Mouse (Mus musculus): ENCODE measurements at regions not wholly inside any gene's neighbourhood (a gene's known extent, or its start where the extent isn't known, plus 50 kb on each side); places are given as distances from the start of the nearest gene placed in this dataset.

DNA sequence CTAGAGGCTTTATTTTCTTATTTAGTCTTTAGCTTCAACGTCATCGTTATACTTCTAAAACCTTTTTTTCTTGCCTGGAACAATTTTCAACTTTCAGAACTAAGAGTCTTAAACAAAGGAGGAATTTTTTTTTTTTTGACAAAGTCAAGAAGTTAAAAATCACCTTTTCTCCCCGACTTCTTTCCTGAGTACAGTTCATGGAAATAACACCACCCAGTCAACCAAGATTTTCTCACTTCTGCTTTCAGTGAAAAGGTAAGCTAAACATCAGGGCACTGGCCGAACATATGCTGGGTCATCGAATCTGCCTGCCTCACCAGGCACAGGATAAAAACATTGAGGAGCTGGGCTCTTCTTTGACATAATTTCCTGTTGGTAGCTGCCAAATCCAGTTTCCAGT, 277.4 kb upstream of the Actbl2 start:
- CTCF ChIA-PET = no interaction called here
- no peak for TF ChIP-seq CTCF (IDR thresholded peaks at IDR 0.05)
- DNase-seq (ENCODE audit: low read depth, low spot score) = no peak
- H3K27me3 ChIP-seq = peaks cover 10% of the 10 kb centered on the region
- ATAC-seq = no peak
- in situ Hi-C loops (cut with MboI; ENCODE audit: low pct_unique_long_range_greater_than_20kb) = no loop called here
- POLR2A ChIA-PET = no interaction called here

DNA sequence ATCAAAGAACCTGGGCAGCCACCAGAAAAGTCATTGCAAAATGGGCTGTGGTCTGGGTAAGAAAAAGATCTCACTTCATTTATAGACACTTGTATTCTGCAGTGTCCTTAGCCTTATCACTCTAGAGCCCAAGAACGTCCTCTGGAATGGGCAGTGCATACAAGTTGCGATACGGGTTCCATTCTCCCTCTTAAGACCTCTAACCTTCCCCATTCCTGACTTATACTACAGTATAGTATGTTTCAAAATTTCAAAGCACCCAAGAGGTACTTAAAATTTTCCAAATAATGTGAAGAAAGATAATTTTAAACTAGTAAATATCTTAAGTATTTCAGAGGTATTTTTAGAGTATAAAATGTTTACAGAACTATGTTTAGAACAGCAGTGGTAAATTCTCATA, 276.8 kb upstream of the Actbl2 start:
- no peak for DNase-seq (ENCODE audit: low read depth, low spot score)
- ATAC-seq = no peak
- POLR2A ChIA-PET = no interaction called here
- H3K27me3 ChIP-seq = peaks cover 10% of the 10 kb centered on the region
- in situ Hi-C loops (cut with MboI; ENCODE audit: low pct_unique_long_range_greater_than_20kb) = no loop called here
- TF ChIP-seq CTCF (IDR thresholded peaks at IDR 0.05) = no peak
- CTCF ChIA-PET = no interaction called here

GRCm38 (mm10) chr13:110990677-110991076, 264.1 kb upstream of the Actbl2 start:
- in situ Hi-C loops (cut with MboI; ENCODE audit: low pct_unique_long_range_greater_than_20kb) = no loop called here
- no peak for TF ChIP-seq CTCF (IDR thresholded peaks at IDR 0.05)
- DNase-seq (ENCODE audit: low read depth, low spot score) (no peak), ATAC-seq (no peak)
- H3K27me3 ChIP-seq = no peaks in the 10 kb centered on the region
- POLR2A ChIA-PET = no interaction called here
- CTCF ChIA-PET = no interaction called here

GRCm38 (mm10) chr13:110991121-110991520, 263.7 kb upstream of the Actbl2 start:
- ATAC-seq (no peak), DNase-seq (ENCODE audit: low read depth, low spot score) (no peak)
- CTCF ChIA-PET = no interaction called here
- in situ Hi-C loops (cut with MboI; ENCODE audit: low pct_unique_long_range_greater_than_20kb) = no loop called here
- POLR2A ChIA-PET = no interaction called here
- no peaks in the 10 kb centered on the region for H3K27me3 ChIP-seq
- no peak for TF ChIP-seq CTCF (IDR thresholded peaks at IDR 0.05)

DNA sequence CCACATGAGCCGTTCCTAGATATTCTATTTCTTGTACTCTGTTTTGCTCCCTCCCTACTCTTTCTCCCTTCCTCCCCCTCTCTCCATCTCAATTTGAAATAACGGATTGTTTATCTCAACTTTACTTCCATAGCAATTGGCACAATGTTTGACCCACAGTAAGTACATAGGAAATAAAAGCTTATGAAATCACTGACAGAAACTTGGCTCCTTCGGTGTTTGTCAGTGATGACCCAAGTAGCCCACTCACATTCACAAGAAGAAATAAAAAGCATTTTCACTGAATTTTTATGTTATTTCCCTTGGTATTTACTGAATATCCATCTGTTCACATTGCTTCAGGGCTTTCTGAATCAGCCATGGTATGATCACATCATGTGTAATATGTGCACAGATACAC, 260.2 kb upstream of the Actbl2 start:
- H3K27me3 ChIP-seq = no peaks in the 10 kb centered on the region
- POLR2A ChIA-PET = no interaction called here
- ATAC-seq (no peak), DNase-seq (ENCODE audit: low read depth, low spot score) (no peak)
- in situ Hi-C loops (cut with MboI; ENCODE audit: low pct_unique_long_range_greater_than_20kb) = no loop called here
- no peak for TF ChIP-seq CTCF (IDR thresholded peaks at IDR 0.05)
- CTCF ChIA-PET = no interaction called here

- POLR2A ChIA-PET = no interaction called here
- in situ Hi-C loops (cut with MboI; ENCODE audit: low pct_unique_long_range_greater_than_20kb) = no loop called here
- CTCF ChIA-PET = interaction anchor here (1.0 to 1.1 kb wide), 2 partner anchors 14 to 21 kb away, joined by 3 read pairs; no protein-coding TSS in a partner anchor
- no peak for DNase-seq (ENCODE audit: low read depth, low spot score)
- no peak for TF ChIP-seq CTCF (IDR thresholded peaks at IDR 0.05)
- no peaks in the 10 kb centered on the region for H3K27me3 ChIP-seq
- no peak for ATAC-seq
Measured at GRCm38 (mm10) chr13:111002670-111003069, 252.1 kb upstream of the Actbl2 start.

DNA sequence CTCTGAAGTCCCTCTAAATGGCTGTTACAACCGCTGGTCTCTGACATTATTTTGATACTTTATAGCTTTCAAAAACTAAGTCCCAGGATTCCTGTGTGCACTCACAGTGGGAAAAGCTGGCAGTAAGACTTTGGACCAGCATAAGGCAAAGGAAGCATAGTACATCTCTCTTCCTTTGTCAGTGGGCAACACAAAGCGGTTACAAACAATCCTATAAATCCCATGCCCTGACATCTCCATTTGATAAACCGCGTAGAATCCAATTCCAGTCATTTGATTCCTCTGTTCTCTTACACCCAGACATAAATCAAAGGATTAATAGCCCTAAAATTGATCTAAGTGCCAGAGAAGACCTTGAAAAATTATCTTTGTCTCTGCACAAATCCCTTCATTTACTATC, 240.7 kb upstream of the Actbl2 start:
- peaks cover 11% of the 10 kb centered on the region for H3K27me3 ChIP-seq
- TF ChIP-seq CTCF (IDR thresholded peaks at IDR 0.05) = no peak
- CTCF ChIA-PET = no interaction called here
- in situ Hi-C loops (cut with MboI; ENCODE audit: low pct_unique_long_range_greater_than_20kb) = no loop called here
- ATAC-seq (no peak), DNase-seq (ENCODE audit: low read depth, low spot score) (no peak)
- POLR2A ChIA-PET = no interaction called here

DNA sequence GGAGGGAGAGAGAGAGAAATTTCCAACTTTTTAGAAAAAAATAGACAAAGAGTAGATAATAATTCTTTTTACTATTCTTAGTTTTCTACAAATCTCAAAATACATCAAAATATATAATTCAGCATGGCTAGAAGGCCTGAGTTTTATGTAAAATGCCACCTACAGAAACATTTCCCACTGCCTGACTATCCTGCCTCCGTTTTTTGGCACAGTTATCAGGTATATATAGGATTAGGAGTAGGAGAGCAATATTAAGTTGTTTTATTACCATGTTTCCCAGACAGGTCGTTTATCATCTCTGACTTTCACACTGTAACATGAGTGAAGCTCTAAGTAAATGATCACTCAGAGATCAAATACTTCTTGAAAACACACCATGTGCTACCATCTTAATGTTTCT, 224.7 kb upstream of the Actbl2 start:
- ATAC-seq (no peak), DNase-seq (ENCODE audit: low read depth, low spot score) (no peak)
- ChIA-PET POLR2A (no interaction called here), CTCF (interaction anchor here (0.9 to 1.2 kb wide), 2 partner anchors 14 kb away, joined by 3 to 4 read pairs; no protein-coding TSS in a partner anchor)
- no peak for TF ChIP-seq CTCF (IDR thresholded peaks at IDR 0.05)
- in situ Hi-C loops (cut with MboI; ENCODE audit: low pct_unique_long_range_greater_than_20kb) = no loop called here
- H3K27me3 ChIP-seq = peaks cover 6% of the 10 kb centered on the region

DNA sequence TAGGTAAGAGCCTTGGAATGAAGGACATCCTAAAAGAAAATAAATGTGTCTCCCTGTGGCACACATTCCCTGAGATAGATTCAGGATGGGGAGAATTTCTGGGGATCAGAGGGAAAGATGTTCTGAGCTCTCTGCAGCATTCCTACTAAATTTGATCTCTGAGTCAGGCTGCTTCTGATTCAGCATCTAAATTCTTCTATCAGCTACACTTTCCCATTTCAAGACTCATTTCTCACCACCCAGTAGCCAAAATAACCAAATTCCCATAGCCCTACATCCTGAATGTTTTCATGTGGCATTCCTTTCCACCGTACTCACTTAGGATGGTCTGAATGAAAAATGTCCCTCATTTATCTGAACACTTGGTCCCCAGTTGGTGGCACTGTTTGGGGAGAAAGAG, 223.2 kb upstream of the Actbl2 start:
- no peak for ATAC-seq
- POLR2A ChIA-PET = no interaction called here

GRCm38 (mm10) chr13:111043637-111044036, 211.2 kb upstream of the Actbl2 start:
- TF ChIP-seq CTCF (IDR thresholded peaks at IDR 0.05) = no peak
- no peak for DNase-seq (ENCODE audit: low read depth, low spot score)
- peaks cover 3% of the 10 kb centered on the region for H3K27me3 ChIP-seq
- POLR2A ChIA-PET = interaction anchor here (0.6 kb wide), 1 partner anchor 10 kb away, joined by 3 read pairs; no protein-coding TSS in a partner anchor
- CTCF ChIA-PET = interaction anchor here (1.0 to 1.2 kb wide), 2 partner anchors 14 to 33 kb away, joined by 3 read pairs; no protein-coding TSS in a partner anchor
- in situ Hi-C loops (cut with MboI; ENCODE audit: low pct_unique_long_range_greater_than_20kb) = no loop called here
- ATAC-seq = no peak

More for the DNA sequence above, 223.2 kb upstream of the Actbl2 start:
- H3K27me3 ChIP-seq = peaks cover 6% of the 10 kb centered on the region
- in situ Hi-C loops (cut with MboI; ENCODE audit: low pct_unique_long_range_greater_than_20kb) = no loop called here
- DNase-seq (ENCODE audit: low read depth, low spot score) = no peak
- TF ChIP-seq CTCF (IDR thresholded peaks at IDR 0.05) = no peak
- CTCF ChIA-PET = no interaction called here

- ATAC-seq = no peak
- H3K27me3 ChIP-seq = no peaks in the 10 kb centered on the region
- DNase-seq (ENCODE audit: low read depth, low spot score) = no peak
- in situ Hi-C loops (cut with MboI; ENCODE audit: low pct_unique_long_range_greater_than_20kb) = no loop called here
- ChIA-PET CTCF (interaction anchor here (1.2 kb wide), 1 partner anchor 15 kb away, joined by 3 read pairs; no protein-coding TSS in a partner anchor), POLR2A (interaction anchor here (0.6 kb wide), 1 partner anchor 9 kb away, joined by 3 read pairs; no protein-coding TSS in a partner anchor)
- no peak for TF ChIP-seq CTCF (IDR thresholded peaks at IDR 0.05)
Measured at GRCm38 (mm10) chr13:111044328-111045002, 210.3 kb upstream of the Actbl2 start.

GRCm38 (mm10) chr13:111050097-111050496, 204.7 kb upstream of the Actbl2 start:
- TF ChIP-seq CTCF (IDR thresholded peaks at IDR 0.05) = no peak
- H3K27me3 ChIP-seq = peaks cover 12% of the 10 kb centered on the region
- POLR2A ChIA-PET = no interaction called here
- CTCF ChIA-PET = interaction anchor here (0.7 kb wide), 1 partner anchor 283 kb away, joined by 3 read pairs; no protein-coding TSS in a partner anchor
- ATAC-seq (no peak), DNase-seq (ENCODE audit: low read depth, low spot score) (no peak)
- in situ Hi-C loops (cut with MboI; ENCODE audit: low pct_unique_long_range_greater_than_20kb) = no loop called here
